Mouse (Mus musculus) ovary, postnatal 36 days (tissue): ENCODE data around the gene Npas3.

Experiments
- DNase-seq: peaks from one replicate; pipeline ENCODE4 v3.0.0; 2022; ENCODE audit warnings: low spot score, mixed read lengths

Gene Npas3

GRCm38 (mm10) chr12:53864436-53865136 is 616.1 kb downstream of the Npas3 start:
- DNase-seq = no peak

- DNase-seq = no peak
Measured at GRCm38 (mm10) chr12:53865691-53866090, 617.2 kb downstream of the Npas3 start.

GRCm38 (mm10) chr12:53869981-53870380 is 621.5 kb downstream of the Npas3 start:
- no peak for DNase-seq

GRCm38 (mm10) chr12:53875226-53875625 is 626.7 kb downstream of the Npas3 start:
- DNase-seq = no peak

GRCm38 (mm10) chr12:53876693-53877092 is 628.2 kb downstream of the Npas3 start:
- no peak for DNase-seq

GRCm38 (mm10) chr12:53881684-53882083 is 633.2 kb downstream of the Npas3 start:
- no peak for DNase-seq

GRCm38 (mm10) chr12:53882863-53883262 is 634.4 kb downstream of the Npas3 start:
- no peak for DNase-seq

GRCm38 (mm10) chr12:53888624-53889023 is 640.1 kb downstream of the Npas3 start:
- DNase-seq = no peak

GRCm38 (mm10) chr12:53895909-53896308 is 647.4 kb downstream of the Npas3 start:
- no peak for DNase-seq

- no peak for DNase-seq
Measured at GRCm38 (mm10) chr12:53908761-53909160, 660.3 kb downstream of the Npas3 start.

- no peak for DNase-seq
Measured at GRCm38 (mm10) chr12:53910192-53910591, 661.7 kb downstream of the Npas3 start.

GRCm38 (mm10) chr12:53922153-53922552 is 673.7 kb downstream of the Npas3 start:
- no peak for DNase-seq

- DNase-seq = no peak
Measured at GRCm38 (mm10) chr12:53948826-53949225, 700.3 kb downstream of the Npas3 start.

- DNase-seq = no peak
Measured at GRCm38 (mm10) chr12:53962004-53962403, 713.5 kb downstream of the Npas3 start.

GRCm38 (mm10) chr12:53963534-53963933 is 715.1 kb downstream of the Npas3 start:
- DNase-seq = no peak

- no peak for DNase-seq
Measured at GRCm38 (mm10) chr12:53969378-53970174, 721.1 kb downstream of the Npas3 start.

GRCm38 (mm10) chr12:53970721-53971120 is 722.2 kb downstream of the Npas3 start:
- no peak for DNase-seq

GRCm38 (mm10) chr12:53973414-53973813 is 724.9 kb downstream of the Npas3 start:
- DNase-seq = no peak

- no peak for DNase-seq
Measured at GRCm38 (mm10) chr12:53981575-53982507, 733.4 kb downstream of the Npas3 start.

GRCm38 (mm10) chr12:53983946-53984345 is 735.5 kb downstream of the Npas3 start:
- DNase-seq = no peak

- no peak for DNase-seq
Measured at GRCm38 (mm10) chr12:53985851-53986842, 737.7 kb downstream of the Npas3 start.
